Mouse (Mus musculus): ENCODE measurements around the gene St6galnac6. TPM values are rescaled to one million over a fixed set of nuclear protein-coding genes. Genes with fewer than 3 reads are reported as not detected.

St6galnac6 gene
- polyA plus RNA-seq, 1 experiment from 2014 or later, result 10.0 TPM

DNA sequence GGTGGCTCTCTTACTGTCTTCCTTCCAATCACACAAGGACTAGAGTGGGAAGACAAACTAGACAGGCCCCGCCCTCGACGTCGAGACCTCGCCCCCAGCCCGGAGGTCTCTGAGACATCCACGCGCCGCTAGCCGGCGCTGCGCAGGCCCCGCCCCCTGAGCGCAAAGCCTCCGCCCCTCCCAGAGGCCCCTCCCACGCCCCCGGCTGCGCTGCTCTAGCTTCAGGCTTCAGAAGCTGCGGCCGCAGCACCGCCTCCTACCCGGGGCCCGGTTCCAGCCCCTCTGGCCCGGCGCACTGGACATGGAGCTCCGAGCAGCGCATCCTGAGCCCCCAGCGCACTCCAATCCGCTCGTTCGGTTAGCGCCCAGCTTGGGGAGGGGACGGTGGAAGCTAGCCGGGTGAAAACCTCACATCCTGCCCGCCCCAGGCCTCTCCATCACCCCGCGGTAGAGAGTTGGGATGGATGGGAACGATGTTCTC, 12.6 kb upstream of the St6galnac6 start, which contains the start of gene St6galnac4:
Gene St6galnac4, plus strand, starts transcription at position 225 of the 481 bp plus-strand sequence.
- peak within 1 kb of the TSS; percentile 76 for H3K9ac ChIP-seq
- H3K4me3 ChIP-seq (replicated peaks), result peak within 1 kb of the TSS; percentile 69
- peaks cover 9% of the 10 kb centered on the region; the same call in 1 of the 2 replicates for H3K36me3 ChIP-seq
- H3K27me3 ChIP-seq, result 0 out of 2 replicates have a peak, but pooled peaks cover 6% of the 10 kb centered on the region
- H3K4me2 ChIP-seq, result peak within 1 kb of the TSS; percentile 89
- peaks cover 53% of the 10 kb centered on the region for H3K4me1 ChIP-seq (replicated peaks)
- no peaks in the 10 kb centered on the region for H3K9me3 ChIP-seq (replicated peaks)
- under 1% methylated on average over 38 of the region's 38 CpGs for WGBS (ENCODE audit: insufficient replicate concordance)
- peak within 1 kb of the TSS; percentile 41 for H3K27ac ChIP-seq
- peak; percentile 85 for DNase-seq
- peak; percentile 84 for ATAC-seq (ENCODE audit: low read depth)

DNA sequence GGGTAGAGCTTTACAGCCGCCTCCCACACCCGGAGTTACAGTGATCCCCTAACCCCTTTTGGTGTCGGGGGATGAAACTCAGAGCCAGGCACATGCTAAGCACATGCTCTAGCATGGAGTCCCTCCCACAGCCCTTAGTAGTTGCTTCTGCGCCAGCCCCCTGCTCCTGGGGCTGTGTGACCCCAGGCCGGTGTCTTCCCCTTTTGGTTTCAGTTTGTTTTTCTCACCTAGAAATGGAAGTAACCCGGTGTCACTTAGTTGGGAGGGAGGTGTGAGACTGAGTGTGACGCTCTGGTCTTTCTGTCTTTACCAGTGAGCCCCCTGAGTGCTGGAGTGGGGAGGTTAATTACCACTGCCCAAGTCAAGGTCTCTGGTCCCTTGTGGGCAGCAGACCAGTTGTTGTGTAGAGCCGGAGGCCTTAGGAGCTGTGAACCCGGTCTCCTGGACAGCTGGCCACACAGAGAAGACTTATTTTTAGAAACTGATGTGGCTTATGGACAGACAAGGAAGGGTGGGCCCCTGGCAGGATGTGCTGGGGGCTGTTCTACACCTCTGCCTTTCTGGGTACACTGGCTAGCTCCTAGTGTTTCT, 11.7 kb upstream of the St6galnac6 start:
- H3K27ac ChIP-seq, result peak overlapping the region; percentile 41; the same call in 1 of the 2 replicates

DNA sequence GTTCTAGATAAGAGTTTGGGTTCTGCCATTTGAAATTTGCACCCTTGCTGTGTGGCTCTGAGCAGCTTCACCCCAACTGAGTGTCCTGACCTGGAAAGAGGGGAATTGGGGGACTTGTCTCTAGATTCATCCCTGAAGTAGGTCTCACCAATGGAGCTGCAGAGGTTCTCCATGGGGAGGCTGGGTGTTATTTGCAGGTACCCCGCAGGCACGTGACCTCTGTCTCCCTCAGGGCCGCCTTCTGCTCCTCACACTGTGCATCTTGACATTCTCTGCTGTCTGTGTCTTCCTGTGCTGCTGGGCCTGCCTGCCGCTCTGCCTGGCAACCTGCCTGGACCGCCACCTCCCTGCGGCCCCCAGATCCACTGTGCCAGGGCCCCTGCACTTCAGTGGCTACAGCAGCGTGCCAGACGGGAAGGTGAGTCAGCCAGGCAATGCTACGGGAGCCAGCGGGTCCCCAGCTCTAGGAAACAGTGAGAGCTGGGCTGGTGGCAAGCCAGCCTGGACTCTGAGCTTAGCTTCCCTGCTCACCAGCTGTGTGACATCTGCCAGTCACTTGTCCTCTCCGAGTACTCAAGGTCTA, 10.2 kb upstream of the St6galnac6 start:
- ATAC-seq (ENCODE audit: low read depth) (no peak), DNase-seq (no peak)
- H3K27ac ChIP-seq, result 0 out of 2 replicates have a peak overlapping the region, but pooled peaks have one; percentile 9
- peak overlapping the region; percentile 89; the same call in 1 of the 2 replicates for H3K4me2 ChIP-seq
- H3K36me3 ChIP-seq, result peaks cover 16% of the 10 kb centered on the region
- H3K4me3 ChIP-seq (replicated peaks), result no peak overlapping the region
- no peaks in the 10 kb centered on the region for H3K27me3 ChIP-seq
- H3K4me1 ChIP-seq (replicated peaks), result peaks cover 44% of the 10 kb centered on the region
- 76% methylated on average over 11 of the region's 11 CpGs for WGBS (ENCODE audit: insufficient replicate concordance)
- H3K9me3 ChIP-seq (replicated peaks), result no peaks in the 10 kb centered on the region
- 0 out of 2 replicates have a peak overlapping the region, but pooled peaks have one; percentile 17 for H3K9ac ChIP-seq

More for the DNA sequence above, 11.7 kb upstream of the St6galnac6 start:
- ATAC-seq (ENCODE audit: low read depth), result no peak
- Histone ChIP-seq H3K4me3 (replicated peaks) (peak overlapping the region; percentile 69), H3K9me3 (replicated peaks) (no peaks in the 10 kb centered on the region), H3K9ac (peak overlapping the region; percentile 76), H3K4me2 (peak overlapping the region; percentile 89), H3K4me1 (replicated peaks) (peaks cover 50% of the 10 kb centered on the region), H3K27me3 (0 out of 2 replicates have a peak, but pooled peaks cover 4% of the 10 kb centered on the region), H3K36me3 (peaks cover 9% of the 10 kb centered on the region; the same call in 1 of the 2 replicates)
- no peak for DNase-seq
- WGBS (ENCODE audit: insufficient replicate concordance), result 9% methylated on average over 9 of the region's 9 CpGs

DNA sequence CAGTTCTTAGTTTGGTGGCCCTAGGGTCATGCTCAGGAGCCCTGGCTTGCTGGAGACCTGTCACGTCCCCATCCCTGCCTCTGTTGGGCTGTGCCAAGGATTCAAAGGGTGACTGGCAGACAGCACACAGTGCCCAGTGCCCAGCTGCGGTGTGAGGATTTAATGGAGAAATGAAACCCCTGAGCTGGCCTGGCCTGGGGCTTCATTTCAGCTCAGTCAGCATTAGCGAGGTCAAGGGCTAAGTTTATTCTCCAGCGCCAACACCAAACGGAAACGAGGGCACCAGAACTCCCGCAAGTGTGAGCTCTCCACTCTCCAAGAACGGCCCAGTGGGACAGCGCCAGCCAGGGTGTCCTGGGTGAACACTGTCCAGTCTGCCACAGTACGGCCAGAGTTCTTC, 9.3 kb upstream of the St6galnac6 start:
- ATAC-seq (ENCODE audit: low read depth) (no peak), DNase-seq (no peak)
- Histone ChIP-seq H3K4me2 (no peak overlapping the region), H3K36me3 (peaks cover 20% of the 10 kb centered on the region), H3K4me1 (replicated peaks) (peaks cover 44% of the 10 kb centered on the region), H3K27ac (no peak overlapping the region), H3K9ac (no peak overlapping the region), H3K27me3 (no peaks in the 10 kb centered on the region), H3K4me3 (replicated peaks) (no peak overlapping the region), H3K9me3 (replicated peaks) (no peaks in the 10 kb centered on the region)
- WGBS (ENCODE audit: insufficient replicate concordance), result 80% methylated on average over 10 of the region's 10 CpGs

DNA sequence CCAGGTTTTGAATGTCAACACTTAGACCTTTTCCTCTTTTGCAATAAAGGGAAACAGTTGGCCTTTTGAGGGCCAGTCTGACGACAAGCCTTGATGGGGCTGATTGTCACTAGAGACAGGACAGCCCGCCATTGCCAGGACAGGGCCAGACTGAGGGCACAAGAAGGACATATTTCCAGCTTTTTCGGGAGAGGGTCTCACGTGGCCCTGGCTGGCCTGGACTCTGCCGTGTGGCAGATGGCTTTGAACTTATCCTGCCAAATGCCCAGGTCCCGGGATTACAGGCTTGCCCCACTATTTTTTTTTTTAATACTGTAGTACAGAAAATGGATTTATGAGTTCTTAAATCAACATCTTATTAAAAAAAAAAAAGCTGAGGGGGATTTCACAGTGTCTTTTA, 8.3 kb upstream of the St6galnac6 start:
- Histone ChIP-seq H3K4me3 (replicated peaks) (no peak overlapping the region), H3K27me3 (no peaks in the 10 kb centered on the region), H3K36me3 (peaks cover 29% of the 10 kb centered on the region), H3K27ac (no peak overlapping the region), H3K9me3 (replicated peaks) (no peaks in the 10 kb centered on the region), H3K9ac (no peak overlapping the region), H3K4me2 (no peak overlapping the region), H3K4me1 (replicated peaks) (peaks cover 43% of the 10 kb centered on the region)
- no peak for DNase-seq
- 81% methylated on average over 6 of the region's 6 CpGs for WGBS (ENCODE audit: insufficient replicate concordance)
- ATAC-seq (ENCODE audit: low read depth), result no peak

DNA sequence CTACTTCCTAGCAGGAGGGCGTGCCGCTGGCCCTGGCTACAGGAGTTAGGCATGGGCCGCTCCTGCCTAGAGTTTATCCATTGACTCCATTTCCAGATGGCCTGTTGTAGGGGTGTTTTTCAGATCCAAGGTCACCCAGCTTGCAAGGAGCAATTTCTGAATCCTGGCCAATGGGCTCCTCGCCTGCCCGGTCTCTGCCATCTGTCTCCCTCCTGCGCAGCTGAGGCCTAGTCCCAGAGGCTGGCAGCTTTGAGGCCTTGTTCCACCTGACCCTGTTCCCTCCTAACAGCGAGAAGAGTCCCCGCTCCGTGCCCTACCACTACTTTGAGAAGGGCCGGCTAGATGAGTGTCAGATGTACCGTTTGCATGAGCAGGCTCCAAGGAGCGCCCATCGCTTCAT, 2.8 kb upstream of the St6galnac6 start:
- ATAC-seq (ENCODE audit: low read depth), result no peak
- no peak overlapping the region for H3K27ac ChIP-seq
- WGBS (ENCODE audit: insufficient replicate concordance), result 85% methylated on average over 13 of the region's 13 CpGs

DNA sequence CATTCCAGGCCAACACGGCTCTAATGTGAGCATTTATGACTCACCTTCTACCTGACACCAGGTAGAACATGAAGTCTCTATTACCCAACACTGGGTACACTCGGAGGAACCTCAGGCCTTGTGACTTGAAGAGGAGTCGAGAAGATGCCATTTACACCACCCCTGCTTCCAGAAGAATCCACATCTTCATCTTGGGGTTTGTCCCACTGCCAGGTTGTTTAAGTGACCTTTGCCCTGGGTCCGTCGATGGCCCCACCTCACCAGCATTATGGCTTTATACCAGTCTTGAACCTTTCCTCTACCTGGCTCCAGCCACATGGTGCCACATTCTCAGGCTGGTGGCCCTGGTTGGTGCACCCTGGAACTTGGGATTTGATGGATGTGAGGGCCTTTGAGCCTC, 2.3 kb upstream of the St6galnac6 start:
- no peak for ATAC-seq (ENCODE audit: low read depth)
- H3K4me2 ChIP-seq, result no peak overlapping the region
- H3K9me3 ChIP-seq (replicated peaks), result no peaks in the 10 kb centered on the region
- DNase-seq, result no peak
- WGBS (ENCODE audit: insufficient replicate concordance), result 77% methylated on average over 5 of the region's 5 CpGs
- H3K27me3 ChIP-seq, result no peaks in the 10 kb centered on the region
- H3K4me1 ChIP-seq (replicated peaks), result peaks cover 15% of the 10 kb centered on the region
- no peak overlapping the region for H3K9ac ChIP-seq
- H3K36me3 ChIP-seq, result peaks cover 25% of the 10 kb centered on the region
- H3K27ac ChIP-seq, result no peak overlapping the region
- H3K4me3 ChIP-seq (replicated peaks), result no peak overlapping the region

More for the DNA sequence above, 2.8 kb upstream of the St6galnac6 start:
- no peaks in the 10 kb centered on the region for H3K9me3 ChIP-seq (replicated peaks)
- H3K36me3 ChIP-seq, result peaks cover 25% of the 10 kb centered on the region
- DNase-seq, result no peak
- H3K4me1 ChIP-seq (replicated peaks), result peaks cover 10% of the 10 kb centered on the region
- H3K27me3 ChIP-seq, result no peaks in the 10 kb centered on the region
- H3K4me2 ChIP-seq, result no peak overlapping the region
- no peak overlapping the region for H3K4me3 ChIP-seq (replicated peaks)
- H3K9ac ChIP-seq, result no peak overlapping the region

DNA sequence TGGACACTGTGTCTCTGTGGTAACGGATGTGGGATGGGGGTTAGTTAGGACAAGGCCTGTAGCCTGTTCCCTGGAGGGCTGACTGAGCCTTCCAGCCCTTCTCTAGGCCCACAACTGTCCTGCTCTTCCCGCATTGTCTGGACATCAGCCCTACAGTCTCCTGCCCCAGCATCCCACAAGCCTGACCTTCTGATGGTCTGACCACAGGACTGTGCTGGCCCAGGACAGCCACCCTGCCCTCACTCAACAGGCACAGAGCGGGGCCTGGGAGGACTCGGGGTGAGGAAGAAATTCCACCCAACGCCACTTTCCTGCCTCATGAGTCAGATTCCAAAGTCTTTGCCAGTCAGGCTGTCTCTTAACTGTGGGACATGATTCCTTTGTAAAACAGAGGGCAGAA, 1.8 kb upstream of the St6galnac6 start:
- peaks cover 25% of the 10 kb centered on the region for H3K36me3 ChIP-seq
- DNase-seq (no peak), ATAC-seq (ENCODE audit: low read depth) (no peak)
- H3K27me3 ChIP-seq, result no peaks in the 10 kb centered on the region
- no peak overlapping the region for H3K4me2 ChIP-seq
- peaks cover 20% of the 10 kb centered on the region for H3K4me1 ChIP-seq (replicated peaks)
- no peak overlapping the region for H3K9ac ChIP-seq
- WGBS (ENCODE audit: insufficient replicate concordance), result 80% methylated on average over 5 of the region's 5 CpGs
- H3K4me3 ChIP-seq (replicated peaks), result no peak overlapping the region
- H3K9me3 ChIP-seq (replicated peaks), result no peaks in the 10 kb centered on the region
- no peak overlapping the region for H3K27ac ChIP-seq

DNA sequence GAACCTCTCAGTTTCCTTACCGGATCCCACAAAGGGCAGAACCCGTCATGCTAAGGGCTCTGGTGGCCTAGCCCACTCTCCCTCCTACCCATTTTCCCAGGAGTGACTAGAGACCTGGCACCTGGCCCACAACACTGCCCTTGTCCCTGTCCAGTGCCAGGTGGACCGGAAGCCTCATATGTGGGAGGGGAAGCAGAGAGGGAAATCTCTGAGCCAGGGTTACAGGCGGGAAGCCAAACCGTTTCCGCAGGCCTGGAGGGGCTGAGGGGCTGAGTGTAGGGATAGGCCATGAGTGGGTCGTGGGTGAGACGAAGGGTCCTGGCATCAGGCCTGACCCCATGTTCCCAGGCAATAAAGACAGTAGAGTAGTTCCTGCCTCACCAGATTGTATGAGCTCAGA, 1.0 kb upstream of the St6galnac6 start:
- no peaks in the 10 kb centered on the region for H3K27me3 ChIP-seq
- no peak overlapping the region for H3K4me2 ChIP-seq
- H3K4me3 ChIP-seq (replicated peaks), result no peak overlapping the region
- H3K27ac ChIP-seq, result no peak overlapping the region
- ATAC-seq (ENCODE audit: low read depth), result no peak
- H3K9me3 ChIP-seq (replicated peaks), result no peaks in the 10 kb centered on the region
- H3K36me3 ChIP-seq, result peaks cover 25% of the 10 kb centered on the region
- no peak overlapping the region for H3K9ac ChIP-seq
- WGBS (ENCODE audit: insufficient replicate concordance), result 78% methylated on average over 8 of the region's 8 CpGs
- DNase-seq, result no peak
- peaks cover 20% of the 10 kb centered on the region for H3K4me1 ChIP-seq (replicated peaks)

DNA sequence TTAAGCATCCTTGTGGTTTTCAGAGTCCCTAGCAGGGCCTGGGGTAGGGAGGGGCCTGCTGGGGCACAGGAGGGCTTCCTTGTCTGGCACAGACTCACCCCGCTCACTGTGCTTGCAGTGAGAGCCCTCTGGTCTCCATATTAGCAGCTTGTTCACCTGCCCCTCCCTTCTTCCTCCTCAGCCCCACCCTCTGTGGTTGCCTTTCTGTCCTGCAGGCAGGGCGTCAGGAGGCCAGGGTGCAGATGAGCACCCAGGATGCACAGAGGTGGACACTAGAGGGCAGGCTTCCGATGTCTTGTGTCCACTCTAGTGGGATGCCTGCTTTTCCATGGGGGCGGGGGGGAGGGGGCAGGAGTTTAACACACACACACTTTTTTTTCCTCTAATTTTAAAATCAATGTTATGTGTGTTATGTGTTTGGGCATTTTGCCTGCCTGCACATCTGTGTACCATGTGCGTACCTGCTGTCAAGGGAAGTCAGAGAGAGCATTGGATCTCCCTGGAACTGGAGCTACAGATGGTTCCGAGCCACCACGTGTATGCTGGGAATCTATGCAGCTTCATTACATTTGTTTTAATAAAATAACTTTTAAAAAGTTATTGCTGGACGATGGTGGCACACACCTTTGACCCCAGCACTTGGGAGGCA, 2.0 kb downstream of the St6galnac6 start:
- peak; percentile 79 for ATAC-seq (ENCODE audit: low read depth)
- peak overlapping the region; percentile 39; the same call in 1 of the 2 replicates for H3K27ac ChIP-seq
- H3K27me3 ChIP-seq, result no peaks in the 10 kb centered on the region
- H3K4me3 ChIP-seq (replicated peaks), result no peak overlapping the region
- H3K9me3 ChIP-seq (replicated peaks), result no peaks in the 10 kb centered on the region
- H3K36me3 ChIP-seq, result peaks cover 4% of the 10 kb centered on the region; the same call in 1 of the 2 replicates
- DNase-seq, result peak; percentile 64
- peak overlapping the region; percentile 67 for H3K4me2 ChIP-seq
- peaks cover 39% of the 10 kb centered on the region for H3K4me1 ChIP-seq (replicated peaks)
- peak overlapping the region; percentile 54; the same call in 1 of the 2 replicates for H3K9ac ChIP-seq
- 34% methylated on average over 8 of the region's 8 CpGs for WGBS (ENCODE audit: insufficient replicate concordance)

DNA sequence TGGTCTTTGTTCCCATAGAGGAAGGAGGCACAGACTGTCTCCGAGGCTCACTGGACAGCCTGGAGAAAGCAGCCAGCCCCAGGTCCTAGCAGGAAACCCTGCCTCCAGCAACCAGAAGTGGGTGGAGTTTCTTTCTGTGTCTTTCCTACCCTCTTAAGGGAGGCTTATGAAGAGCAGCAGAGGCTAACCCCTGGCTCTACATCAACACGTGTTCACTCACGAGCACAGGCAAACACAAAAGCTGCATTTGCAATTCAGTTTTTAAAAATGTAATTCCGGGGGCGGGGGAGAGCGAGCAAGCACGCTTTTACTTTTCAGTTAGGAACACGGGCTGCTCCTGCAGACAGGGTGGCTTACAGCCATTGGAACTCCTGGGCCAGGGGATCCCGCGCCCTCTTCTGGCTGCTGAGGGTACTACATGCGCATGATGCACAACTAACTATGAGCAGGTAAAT, 3.1 kb downstream of the St6galnac6 start:
- Histone ChIP-seq H3K4me2 (peak overlapping the region; percentile 67), H3K27ac (peak overlapping the region; percentile 66), H3K4me1 (replicated peaks) (peaks cover 48% of the 10 kb centered on the region), H3K27me3 (no peaks in the 10 kb centered on the region), H3K36me3 (0 out of 2 replicates have a peak, but pooled peaks cover 4% of the 10 kb centered on the region), H3K9ac (peak overlapping the region; percentile 48; the same call in 1 of the 2 replicates), H3K4me3 (replicated peaks) (peak overlapping the region; percentile 54), H3K9me3 (replicated peaks) (no peaks in the 10 kb centered on the region)
- WGBS (ENCODE audit: insufficient replicate concordance), result under 1% methylated on average over 11 of the region's 11 CpGs
- ATAC-seq (ENCODE audit: low read depth) (peak; percentile 54), DNase-seq (peak; percentile 81)
